Mouse (Mus musculus): ENCODE measurements around the gene Ybx2. TPM values are rescaled to one million over a fixed set of nuclear protein-coding genes. Genes with fewer than 3 reads are reported as not detected.

Ybx2 gene
- total and polyA plus RNA-seq, 2 experiments = not detected

- TF ChIP-seq POLR2A (IDR thresholded peaks at IDR 0.05; ENCODE audit: extremely low read depth, insufficient read depth, low read length) = no peak
- no peak for TF ChIP-seq CTCF (IDR thresholded peaks at IDR 0.05; ENCODE audit: low read depth, low read length)
- no peak overlapping the region for H3K27ac ChIP-seq (replicated peaks; ENCODE audit: insufficient read depth, low read depth, low read length)
- 97% methylated on average over 9 of the region's 9 CpGs for WGBS
- no peaks in the 10 kb centered on the region for H3K27me3 ChIP-seq (ENCODE audit: control insufficient read depth, insufficient read depth, low read length)
- H3K4me1 ChIP-seq (ENCODE audit: control insufficient read depth, insufficient read depth, low read length) = no peaks in the 10 kb centered on the region
- H3K79me2 ChIP-seq (ENCODE audit: control insufficient read depth, insufficient read depth, low read length) = no peaks in the 10 kb centered on the region
- H3K36me3 ChIP-seq (ENCODE audit: control insufficient read depth, insufficient read depth, low read length) = peaks cover 12% of the 10 kb centered on the region
- no peak overlapping the region for H3K9ac ChIP-seq (ENCODE audit: low read depth, low read length)
- no peak for DNase-seq (ENCODE audit: extremely low read depth, low read depth, low spot score)
- no peak overlapping the region for H3K4me3 ChIP-seq (ENCODE audit: insufficient read depth, low read depth, low read length)
Measured at GRCm38 (mm10) chr11:69904311-69904710, 31.3 kb upstream of the Ybx2 start.

- no peak for TF ChIP-seq POLR2A (IDR thresholded peaks at IDR 0.05; ENCODE audit: extremely low read depth, insufficient read depth, low read length)
- TF ChIP-seq CTCF (IDR thresholded peaks at IDR 0.05; ENCODE audit: low read depth, low read length) = no peak
- Histone ChIP-seq H3K4me3 (ENCODE audit: insufficient read depth, low read depth, low read length) (no peak overlapping the region), H3K9ac (ENCODE audit: low read depth, low read length) (no peak overlapping the region), H3K27ac (replicated peaks; ENCODE audit: insufficient read depth, low read depth, low read length) (no peak overlapping the region), H3K36me3 (ENCODE audit: control insufficient read depth, insufficient read depth, low read length) (peaks cover 12% of the 10 kb centered on the region), H3K79me2 (ENCODE audit: control insufficient read depth, insufficient read depth, low read length) (no peaks in the 10 kb centered on the region), H3K27me3 (ENCODE audit: control insufficient read depth, insufficient read depth, low read length) (no peaks in the 10 kb centered on the region), H3K4me1 (ENCODE audit: control insufficient read depth, insufficient read depth, low read length) (peaks cover 3% of the 10 kb centered on the region; the same call in 1 of the 2 replicates)
- 90% methylated on average over 11 of the region's 11 CpGs for WGBS
- DNase-seq (ENCODE audit: extremely low read depth, low read depth, low spot score) = no peak
Measured at GRCm38 (mm10) chr11:69908645-69909044, 27.0 kb upstream of the Ybx2 start.

- H3K9ac ChIP-seq (ENCODE audit: low read depth, low read length) = no peak overlapping the region
- TF ChIP-seq CTCF (IDR thresholded peaks at IDR 0.05; ENCODE audit: low read depth, low read length) (no peak), POLR2A (IDR thresholded peaks at IDR 0.05; ENCODE audit: extremely low read depth, insufficient read depth, low read length) (no peak)
- peaks cover 10% of the 10 kb centered on the region for H3K36me3 ChIP-seq (ENCODE audit: control insufficient read depth, insufficient read depth, low read length)
- no peak overlapping the region for H3K4me3 ChIP-seq (ENCODE audit: insufficient read depth, low read depth, low read length)
- DNase-seq (ENCODE audit: extremely low read depth, low read depth, low spot score) = no peak
- peaks cover 3% of the 10 kb centered on the region; the same call in 1 of the 2 replicates for H3K4me1 ChIP-seq (ENCODE audit: control insufficient read depth, insufficient read depth, low read length)
- no peaks in the 10 kb centered on the region for H3K27me3 ChIP-seq (ENCODE audit: control insufficient read depth, insufficient read depth, low read length)
- 95% methylated on average over 5 of the region's 5 CpGs for WGBS
- no peak overlapping the region for H3K27ac ChIP-seq (replicated peaks; ENCODE audit: insufficient read depth, low read depth, low read length)
- H3K79me2 ChIP-seq (ENCODE audit: control insufficient read depth, insufficient read depth, low read length) = no peaks in the 10 kb centered on the region
Measured at GRCm38 (mm10) chr11:69909174-69909573, 26.4 kb upstream of the Ybx2 start.

GRCm38 (mm10) chr11:69910177-69910576 is 25.4 kb upstream of the Ybx2 start:
- H3K27me3 ChIP-seq (ENCODE audit: control insufficient read depth, insufficient read depth, low read length) = no peaks in the 10 kb centered on the region
- no peak overlapping the region for H3K27ac ChIP-seq (replicated peaks; ENCODE audit: insufficient read depth, low read depth, low read length)
- H3K9ac ChIP-seq (ENCODE audit: low read depth, low read length) = no peak overlapping the region
- peaks cover 10% of the 10 kb centered on the region for H3K4me1 ChIP-seq (ENCODE audit: control insufficient read depth, insufficient read depth, low read length)
- 96% methylated on average over 8 of the region's 8 CpGs for WGBS
- H3K4me3 ChIP-seq (ENCODE audit: insufficient read depth, low read depth, low read length) = no peak overlapping the region
- H3K79me2 ChIP-seq (ENCODE audit: control insufficient read depth, insufficient read depth, low read length) = no peaks in the 10 kb centered on the region
- no peak for DNase-seq (ENCODE audit: extremely low read depth, low read depth, low spot score)
- peaks cover 10% of the 10 kb centered on the region for H3K36me3 ChIP-seq (ENCODE audit: control insufficient read depth, insufficient read depth, low read length)
- TF ChIP-seq POLR2A (IDR thresholded peaks at IDR 0.05; ENCODE audit: extremely low read depth, insufficient read depth, low read length) (no peak), CTCF (IDR thresholded peaks at IDR 0.05; ENCODE audit: low read depth, low read length) (no peak)

GRCm38 (mm10) chr11:69910781-69911560 is 24.6 kb upstream of the Ybx2 start:
- WGBS = 87% methylated on average over 17 of the region's 17 CpGs
- Histone ChIP-seq H3K4me3 (ENCODE audit: insufficient read depth, low read depth, low read length) (no peak overlapping the region), H3K27me3 (ENCODE audit: control insufficient read depth, insufficient read depth, low read length) (no peaks in the 10 kb centered on the region), H3K27ac (replicated peaks; ENCODE audit: insufficient read depth, low read depth, low read length) (no peak overlapping the region), H3K9ac (ENCODE audit: low read depth, low read length) (no peak overlapping the region), H3K36me3 (ENCODE audit: control insufficient read depth, insufficient read depth, low read length) (peaks cover 10% of the 10 kb centered on the region), H3K79me2 (ENCODE audit: control insufficient read depth, insufficient read depth, low read length) (no peaks in the 10 kb centered on the region), H3K4me1 (ENCODE audit: control insufficient read depth, insufficient read depth, low read length) (peaks cover 14% of the 10 kb centered on the region)
- no peak for DNase-seq (ENCODE audit: extremely low read depth, low read depth, low spot score)
- TF ChIP-seq POLR2A (IDR thresholded peaks at IDR 0.05; ENCODE audit: extremely low read depth, insufficient read depth, low read length) (no peak), CTCF (IDR thresholded peaks at IDR 0.05; ENCODE audit: low read depth, low read length) (no peak)

GRCm38 (mm10) chr11:69911701-69912100 is 23.9 kb upstream of the Ybx2 start:
- WGBS = 95% methylated on average over 6 of the region's 6 CpGs
- H3K27me3 ChIP-seq (ENCODE audit: control insufficient read depth, insufficient read depth, low read length) = no peaks in the 10 kb centered on the region
- H3K79me2 ChIP-seq (ENCODE audit: control insufficient read depth, insufficient read depth, low read length) = no peaks in the 10 kb centered on the region
- H3K27ac ChIP-seq (replicated peaks; ENCODE audit: insufficient read depth, low read depth, low read length) = no peak overlapping the region
- no peak overlapping the region for H3K9ac ChIP-seq (ENCODE audit: low read depth, low read length)
- TF ChIP-seq POLR2A (IDR thresholded peaks at IDR 0.05; ENCODE audit: extremely low read depth, insufficient read depth, low read length) = no peak
- no peak for TF ChIP-seq CTCF (IDR thresholded peaks at IDR 0.05; ENCODE audit: low read depth, low read length)
- H3K4me1 ChIP-seq (ENCODE audit: control insufficient read depth, insufficient read depth, low read length) = peaks cover 14% of the 10 kb centered on the region
- no peak overlapping the region for H3K4me3 ChIP-seq (ENCODE audit: insufficient read depth, low read depth, low read length)
- H3K36me3 ChIP-seq (ENCODE audit: control insufficient read depth, insufficient read depth, low read length) = peaks cover 14% of the 10 kb centered on the region
- DNase-seq (ENCODE audit: extremely low read depth, low read depth, low spot score) = no peak

Data from liver, adult 2 months (tissue).